Mouse (Mus musculus): ENCODE measurements around the gene Gm49396. TPM values are rescaled to one million over a fixed set of nuclear protein-coding genes. Genes with fewer than 3 reads are reported as not detected.

The Gm49396 gene
- total RNA-seq, 2 experiments from 2014 or later, result 3.7 to 3.9 TPM

DNA sequence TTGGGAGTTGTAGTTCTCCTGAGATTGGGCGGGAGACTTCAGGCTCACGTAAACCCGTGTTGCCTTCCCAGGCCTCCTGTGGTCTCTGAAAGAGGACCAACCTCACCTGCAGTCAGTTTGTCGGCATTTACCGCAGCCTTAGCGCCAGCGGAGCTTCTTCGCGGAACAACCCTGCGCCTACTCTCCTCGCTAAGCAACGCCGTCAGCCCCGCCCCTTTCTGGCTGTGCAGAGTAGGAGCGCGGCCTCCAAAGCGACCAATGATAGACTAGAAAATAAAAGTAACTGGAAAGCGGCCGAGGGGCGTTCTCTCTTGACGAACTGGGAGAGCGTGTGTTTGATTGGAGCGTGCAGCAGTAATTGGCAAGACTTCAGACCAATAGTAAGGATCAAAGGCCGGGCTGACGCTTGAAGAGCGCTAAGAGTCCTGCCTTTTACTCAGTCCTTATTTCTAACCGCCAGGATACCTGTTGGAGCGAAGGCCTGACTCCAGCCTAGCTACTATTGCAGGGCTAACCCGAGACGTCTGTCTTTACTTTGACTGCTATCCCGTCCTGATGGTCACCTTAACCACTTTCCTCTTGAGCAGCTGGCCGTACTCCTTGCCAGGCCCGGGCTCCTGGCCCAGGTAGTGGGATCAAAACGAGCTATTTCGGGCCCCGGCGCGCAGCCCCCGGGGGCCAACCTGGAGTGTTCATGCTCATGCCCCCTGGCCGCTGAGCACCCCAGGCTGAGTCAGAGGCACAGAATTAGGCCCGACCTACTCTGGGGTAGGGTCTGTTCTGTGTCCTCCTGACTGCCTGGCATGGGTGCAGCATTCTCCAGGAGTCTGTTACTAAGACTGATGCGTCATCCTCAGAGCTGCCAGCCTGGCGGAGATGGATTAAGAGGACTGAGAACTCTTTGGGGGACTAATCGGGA is 10.8 kb upstream of the Gm49396 start, which contains the start of the genes Hspb6 and Proser3:
Gene Hspb6 (plus strand): TSS at position 77 of the 919 bp plus-strand sequence.
Gene Proser3 (minus strand): TSS at position 198 of the 919 bp plus-strand sequence.
- peak; percentile 85 for ATAC-seq (replicated peaks; ENCODE audit: poor library complexity)

DNA sequence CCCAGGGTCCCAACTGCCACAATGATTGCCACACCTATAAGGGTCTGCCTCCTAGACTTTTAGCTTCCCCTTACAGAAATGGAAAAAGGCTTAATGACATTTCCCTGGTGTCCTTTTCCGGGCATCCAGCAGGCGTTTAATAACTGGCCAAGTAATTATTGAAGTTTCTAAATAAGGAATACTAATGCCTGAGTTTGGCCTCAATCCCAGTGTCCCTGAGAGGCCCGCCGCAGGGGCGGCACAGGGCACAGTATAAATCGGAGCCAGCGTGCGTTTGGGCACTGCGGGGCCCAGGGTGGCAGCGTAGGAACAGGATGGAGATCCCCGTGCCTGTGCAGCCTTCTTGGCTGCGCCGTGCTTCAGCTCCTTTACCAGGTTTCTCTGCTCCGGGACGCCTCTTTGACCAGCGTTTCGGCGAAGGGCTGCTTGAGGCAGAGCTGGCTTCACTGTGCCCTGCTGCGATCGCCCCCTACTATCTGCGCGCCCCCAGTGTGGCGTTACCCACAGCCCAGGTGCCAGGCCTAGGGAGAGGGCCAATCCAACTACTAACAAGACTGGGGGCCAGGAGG is 10.0 kb upstream of the Gm49396 start:
- 0 out of 2 replicates have a peak, but pooled peaks have one; percentile 15 for ATAC-seq (replicated peaks; ENCODE audit: poor library complexity)

DNA sequence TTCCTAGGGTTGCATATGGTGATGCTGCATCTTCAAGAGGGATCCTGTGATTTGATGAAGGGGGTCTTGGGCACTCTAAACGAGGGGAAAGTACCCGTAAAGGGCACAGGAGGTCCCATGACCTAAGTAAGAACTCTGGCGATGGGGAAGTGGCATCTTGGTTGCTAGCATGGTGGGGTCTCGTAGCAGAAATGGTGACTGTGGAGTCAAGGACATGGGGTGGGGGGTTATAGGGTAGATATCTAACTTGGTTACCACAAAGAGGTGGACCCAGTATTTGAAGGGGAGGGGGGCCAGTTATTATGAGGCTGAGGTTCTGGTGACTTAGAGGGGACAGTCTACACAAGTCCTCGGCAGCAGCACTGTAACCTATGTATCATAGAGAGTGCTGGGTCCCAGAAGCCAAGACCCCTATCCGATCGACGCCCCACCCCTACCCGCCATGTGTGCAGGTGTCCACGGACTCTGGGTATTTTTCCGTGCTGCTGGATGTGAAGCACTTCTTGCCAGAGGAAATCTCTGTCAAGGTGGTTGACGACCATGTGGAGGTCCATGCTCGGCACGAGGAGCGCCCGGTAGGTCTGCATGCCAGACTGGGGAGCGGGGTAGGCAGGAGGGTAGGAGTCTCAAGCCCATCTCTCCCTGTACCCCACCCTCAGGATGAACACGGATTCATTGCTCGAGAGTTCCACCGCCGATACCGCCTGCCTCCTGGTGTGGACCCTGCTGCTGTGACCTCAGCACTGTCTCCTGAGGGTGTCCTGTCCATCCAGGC is 9.1 kb upstream of the Gm49396 start:
- no peak for ATAC-seq (replicated peaks; ENCODE audit: poor library complexity)

DNA sequence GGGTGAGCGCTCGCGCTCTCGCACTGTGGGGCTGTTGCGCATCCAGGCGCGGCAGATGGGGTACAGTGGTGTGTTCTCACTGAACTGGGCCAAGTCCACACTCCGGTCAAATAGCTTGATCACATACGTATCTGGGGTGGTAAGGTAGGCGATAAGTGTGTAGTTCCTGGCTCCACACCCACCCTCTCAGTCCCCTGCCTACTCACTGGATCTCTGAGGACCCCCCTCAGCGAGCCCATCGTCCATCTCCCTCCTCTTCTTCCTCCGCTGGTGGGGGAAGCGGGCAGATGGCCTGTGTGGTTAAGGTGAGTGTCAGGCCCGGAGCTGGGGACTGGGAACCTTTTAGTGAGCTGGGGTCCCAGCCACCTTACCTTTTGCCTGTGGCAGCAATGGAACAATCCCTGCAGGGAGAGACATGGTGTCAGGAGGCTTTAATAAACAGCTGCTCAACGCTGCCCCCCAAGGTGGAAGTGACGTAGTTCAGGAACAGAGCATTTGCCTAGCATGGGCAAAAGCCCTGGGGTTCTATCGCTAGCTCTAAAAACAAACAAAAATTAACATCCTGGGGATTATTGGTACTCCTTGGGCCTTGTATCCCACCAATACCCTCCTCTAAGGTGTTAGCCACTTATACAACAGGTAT is 6.1 kb upstream of the Gm49396 start:
- ATAC-seq (replicated peaks; ENCODE audit: poor library complexity), result no peak

DNA sequence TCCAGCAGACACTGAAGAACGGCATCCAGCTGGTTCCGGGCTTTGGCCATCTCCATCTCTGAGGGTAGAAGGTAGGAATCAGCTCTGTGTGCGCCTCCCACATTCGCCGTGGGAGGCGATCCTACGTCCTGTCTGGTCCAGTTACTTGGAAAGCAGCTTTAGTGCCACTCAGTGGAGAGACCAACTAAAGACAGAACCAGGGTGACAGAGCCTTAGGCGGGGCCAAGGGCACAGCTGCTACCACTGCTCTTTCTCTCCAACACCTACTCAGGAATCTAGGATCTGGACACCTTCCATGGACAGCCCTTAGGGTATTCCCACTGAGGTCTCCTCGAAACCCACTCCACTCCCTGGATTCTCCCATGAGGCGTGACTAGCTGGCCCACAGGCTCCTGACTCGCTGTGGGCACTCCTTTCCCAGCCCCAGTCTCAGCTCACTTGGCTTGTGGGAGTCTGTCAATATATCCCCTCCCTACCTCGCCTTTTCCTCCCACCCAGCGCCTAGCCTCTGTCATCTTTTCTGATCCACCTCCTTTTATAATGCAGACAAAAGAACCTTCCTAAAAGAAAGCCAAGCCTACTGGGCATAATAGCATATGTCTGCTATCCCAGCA is 5.1 kb upstream of the Gm49396 start:
- no peak for ATAC-seq (replicated peaks; ENCODE audit: poor library complexity)

DNA sequence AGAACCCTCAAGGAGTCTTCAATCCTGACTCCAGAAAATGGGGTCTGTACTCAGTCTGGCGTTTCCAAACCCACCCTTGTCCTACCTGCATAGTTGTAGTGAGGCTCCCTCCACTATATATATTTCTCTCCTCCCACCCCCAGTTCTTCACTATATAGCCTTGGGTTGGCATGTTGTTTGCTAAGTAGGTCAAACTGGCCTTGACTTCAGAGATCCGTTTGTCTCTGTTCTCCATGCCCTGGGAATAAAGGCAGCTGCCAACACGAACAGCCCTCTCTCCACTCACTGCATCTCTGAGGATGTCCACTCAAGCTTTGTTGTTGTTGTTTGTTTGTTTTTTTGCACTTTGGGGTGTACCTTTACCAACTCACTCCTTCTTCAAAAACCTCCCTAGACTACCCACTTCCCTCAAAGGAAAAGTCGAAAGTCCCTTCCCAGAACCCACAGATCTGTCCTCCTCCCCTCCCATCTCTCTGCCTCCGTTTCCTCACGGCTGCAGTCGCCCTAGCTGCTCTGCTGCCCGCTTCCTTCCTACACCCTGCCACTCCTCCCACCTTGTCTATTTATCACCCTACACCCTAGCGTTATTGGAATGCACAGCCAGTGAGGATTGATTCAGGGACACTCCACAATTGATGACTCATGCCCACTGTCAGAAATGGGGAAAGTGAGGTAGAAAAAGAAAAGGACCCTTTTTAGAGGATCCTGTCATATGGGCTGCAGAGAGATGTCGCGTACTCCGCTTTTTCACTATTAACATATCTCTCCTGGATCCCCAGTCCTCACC is 4.3 kb upstream of the Gm49396 start:
- peak; percentile 13; the same call in 1 of the 2 replicates for ATAC-seq (replicated peaks; ENCODE audit: poor library complexity)

DNA sequence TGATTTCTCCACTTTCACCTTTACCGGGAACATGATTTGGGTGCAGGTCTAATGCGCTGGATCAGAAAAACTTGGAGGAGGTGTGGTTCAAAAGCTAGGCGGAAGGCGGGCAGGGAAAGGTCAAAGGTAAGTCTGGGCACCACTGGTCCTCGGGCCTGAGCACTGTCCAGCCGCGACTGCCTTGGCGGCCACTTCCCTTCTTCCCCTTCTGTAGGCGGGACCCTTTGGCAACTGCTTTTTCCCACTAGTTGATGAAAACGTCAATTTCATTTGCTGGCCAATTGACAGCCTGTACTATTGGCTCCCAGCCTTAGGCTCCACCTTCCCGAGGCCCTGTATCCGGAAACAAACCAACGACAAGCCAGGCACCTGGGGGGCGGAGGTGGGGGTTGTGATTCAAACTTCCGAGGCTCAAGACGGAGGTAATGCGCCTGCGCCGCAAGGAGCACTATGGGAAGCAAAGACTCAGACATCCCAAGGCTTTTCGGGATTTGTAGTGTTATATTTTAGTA is 3.6 kb upstream of the Gm49396 start, which contains the start of gene Lin37:
Gene Lin37 (minus strand): TSS at position 396 of the 512 bp plus-strand sequence.
- peak; percentile 74 for ATAC-seq (replicated peaks; ENCODE audit: poor library complexity)

DNA sequence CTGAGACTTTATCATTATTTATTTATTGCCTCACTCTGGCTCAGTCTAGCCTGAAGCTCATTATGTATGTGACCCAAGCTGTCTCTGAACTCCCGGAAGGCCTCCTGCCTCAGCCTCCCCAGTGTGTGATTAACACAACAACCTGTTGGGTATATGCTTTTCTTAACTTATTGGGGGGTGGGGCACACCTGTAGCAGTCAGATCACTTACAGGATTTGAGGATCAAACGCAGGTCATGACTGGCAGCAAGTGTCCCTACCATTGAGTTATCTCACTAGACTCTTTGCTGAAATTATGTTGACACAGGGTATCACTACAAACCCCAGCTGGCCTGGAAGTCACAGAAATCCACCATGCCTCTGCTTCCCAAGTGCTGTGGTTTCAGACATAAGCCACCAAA is 2.8 kb upstream of the Gm49396 start:
- no peak for ATAC-seq (replicated peaks; ENCODE audit: poor library complexity)

DNA sequence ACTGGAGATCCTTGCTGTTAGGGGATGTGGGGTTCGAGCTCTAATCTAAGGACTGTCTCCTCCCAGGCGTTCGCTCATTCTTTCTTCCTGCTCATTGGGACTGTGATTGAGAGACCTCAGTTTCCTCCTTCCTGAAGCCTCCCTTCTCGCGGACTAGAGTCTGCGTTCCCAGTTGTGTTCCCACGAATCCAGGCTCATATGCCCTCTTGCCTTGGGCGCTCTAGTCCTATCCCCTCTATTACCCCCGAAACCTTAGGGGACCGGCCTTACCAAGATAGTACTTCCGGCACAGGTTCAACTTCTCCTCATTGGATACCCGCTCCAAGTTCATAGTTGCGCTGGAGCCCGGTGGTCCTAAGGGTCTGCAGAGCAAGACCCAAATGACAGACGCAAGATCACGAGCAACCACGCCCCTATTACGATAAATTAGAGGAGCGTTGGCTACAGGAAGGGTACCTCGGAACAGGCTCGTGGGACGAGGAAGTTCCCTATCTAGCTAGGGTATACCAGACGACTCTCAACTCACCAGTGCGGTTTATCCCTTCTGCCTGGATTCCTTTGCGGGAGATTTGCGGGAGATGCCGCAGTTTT is 523 bp upstream of the Gm49396 start:
- ATAC-seq (replicated peaks; ENCODE audit: poor library complexity), result peak; percentile 6; the same call in 1 of the 2 replicates

DNA sequence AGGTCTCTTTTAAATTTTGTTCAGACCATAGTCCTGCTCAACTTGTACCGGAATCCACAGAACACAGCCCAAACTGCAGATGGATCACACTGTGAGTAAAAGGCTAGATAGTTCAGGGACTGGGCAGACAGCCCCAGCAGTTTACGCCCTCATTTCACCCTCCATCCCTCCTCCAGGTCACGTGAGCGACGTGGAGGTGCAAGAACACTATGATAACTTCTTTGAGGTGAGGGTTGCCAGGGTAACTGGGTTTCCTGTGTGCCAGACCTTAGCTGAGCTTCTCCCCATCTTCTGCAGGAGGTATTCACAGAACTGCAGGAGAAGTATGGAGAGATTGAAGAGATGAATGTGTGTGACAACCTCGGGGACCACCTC is 749 bp downstream of the Gm49396 start:
- 0 out of 2 replicates have a peak, but pooled peaks have one; percentile 1 for ATAC-seq (replicated peaks; ENCODE audit: poor library complexity)

DNA sequence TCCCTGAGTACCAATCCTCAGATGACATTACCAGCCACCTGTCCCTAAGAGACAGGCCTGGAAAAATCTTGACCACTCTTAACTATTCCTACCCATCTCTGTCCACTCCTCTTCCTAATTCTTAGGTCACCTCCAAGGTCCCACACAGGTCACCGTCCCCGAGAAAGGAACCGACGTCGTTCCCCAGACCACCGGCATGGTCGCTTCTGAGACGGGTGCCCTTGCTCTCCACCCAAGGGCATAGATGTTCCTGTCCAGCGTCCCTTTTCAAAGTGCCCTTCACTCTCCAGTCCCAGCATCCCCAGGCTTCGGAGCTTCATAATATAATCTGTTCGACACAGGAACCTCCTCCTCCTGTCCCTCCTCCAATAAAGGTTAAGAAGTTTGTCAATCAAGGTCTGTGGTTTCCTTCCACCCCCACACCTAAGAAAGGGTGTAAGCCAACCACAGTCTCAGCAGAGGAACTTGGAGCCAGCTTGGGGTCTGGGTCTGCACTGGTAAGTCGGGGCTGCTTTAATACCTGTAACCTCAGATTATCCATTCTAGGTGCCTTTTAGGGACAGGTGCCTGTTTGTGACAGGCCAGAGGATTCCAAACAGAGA is 1.9 kb downstream of the Gm49396 start, which contains the start of gene Igflr1:
Gene Igflr1 (plus strand): TSS at position 458 of the 602 bp plus-strand sequence.
- no peak for ATAC-seq (replicated peaks; ENCODE audit: poor library complexity)

DNA sequence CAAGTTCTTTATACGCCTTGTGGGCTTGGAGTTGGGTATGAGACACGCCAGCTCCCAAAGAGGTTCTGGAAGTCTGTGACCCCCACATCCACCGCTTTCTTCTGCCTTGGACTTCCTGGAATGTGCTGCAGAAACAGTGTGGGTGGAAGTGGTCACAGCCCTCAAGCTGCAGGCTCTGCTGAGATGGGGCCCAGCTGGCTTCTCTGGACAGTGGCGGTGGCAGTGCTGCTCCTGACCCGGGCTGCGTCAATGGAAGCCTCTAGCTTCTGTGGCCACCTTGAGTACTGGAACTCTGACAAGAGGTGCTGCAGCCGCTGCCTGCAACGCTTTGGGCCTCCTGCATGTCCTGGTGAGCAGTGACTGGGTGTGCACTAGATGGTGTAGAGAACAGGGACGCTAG is 2.9 kb downstream of the Gm49396 start:
- no peak for ATAC-seq (replicated peaks; ENCODE audit: poor library complexity)

DNA sequence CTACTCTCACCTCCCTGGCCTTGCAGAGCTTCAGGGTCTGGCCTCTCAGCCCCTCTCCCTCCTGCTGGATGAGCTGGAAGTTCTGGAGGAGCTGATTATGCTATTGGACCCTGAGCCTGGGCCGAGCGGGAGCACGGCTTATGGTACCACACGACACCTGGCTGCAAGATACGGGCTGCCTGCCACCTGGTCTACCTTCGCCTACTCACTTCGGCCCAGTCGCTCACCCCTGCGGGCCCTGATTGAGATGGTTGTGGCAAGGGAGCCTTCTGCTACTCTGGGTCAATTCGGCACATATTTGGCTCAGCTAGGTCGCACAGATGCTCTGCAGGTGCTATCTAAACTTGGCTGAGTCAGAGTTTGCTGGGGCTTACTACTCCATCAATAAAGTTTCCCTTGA is 4.4 kb downstream of the Gm49396 start:
- no peak for ATAC-seq (replicated peaks; ENCODE audit: poor library complexity)

DNA sequence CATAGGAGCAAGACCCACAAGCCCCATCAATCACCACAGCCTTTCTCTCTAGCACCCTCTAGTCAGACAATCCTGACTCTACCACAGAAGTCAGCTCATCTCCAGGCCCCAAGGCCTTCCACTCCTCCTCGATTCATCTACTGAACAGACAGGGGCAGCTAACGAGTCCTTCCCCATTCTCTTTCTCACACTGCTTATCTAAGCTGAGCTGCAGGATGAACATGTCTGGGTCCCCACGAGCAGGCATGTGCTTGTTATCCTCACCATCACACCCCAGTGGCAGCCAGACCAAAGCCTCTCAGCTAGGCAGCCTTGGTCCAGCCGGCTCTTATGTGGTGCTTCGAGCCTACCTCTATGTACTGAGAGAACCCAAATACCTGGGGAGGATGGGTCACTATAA is 9.2 kb downstream of the Gm49396 start:
- ATAC-seq (replicated peaks; ENCODE audit: poor library complexity), result peak; percentile 52

DNA sequence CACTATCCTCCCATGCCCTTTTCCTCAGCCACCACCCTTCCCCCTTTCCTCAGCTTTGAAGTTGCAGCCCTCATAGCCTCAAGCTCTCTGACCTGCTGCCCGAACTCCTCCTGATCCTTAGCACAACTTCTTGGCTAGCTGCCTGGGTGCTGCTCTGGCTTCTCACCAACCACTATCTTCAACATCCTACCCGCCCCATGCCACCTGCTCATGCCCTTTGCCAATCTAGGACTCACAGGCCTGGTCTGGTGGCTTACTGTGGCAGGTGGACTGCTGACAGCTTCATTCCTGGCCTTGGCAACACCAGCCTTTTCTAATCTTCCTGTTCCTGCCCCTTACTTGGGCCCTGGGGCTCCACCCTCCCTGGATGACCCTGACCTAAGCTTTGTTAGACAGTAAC is 9.8 kb downstream of the Gm49396 start:
- ATAC-seq (replicated peaks; ENCODE audit: poor library complexity), result peak; percentile 91

DNA sequence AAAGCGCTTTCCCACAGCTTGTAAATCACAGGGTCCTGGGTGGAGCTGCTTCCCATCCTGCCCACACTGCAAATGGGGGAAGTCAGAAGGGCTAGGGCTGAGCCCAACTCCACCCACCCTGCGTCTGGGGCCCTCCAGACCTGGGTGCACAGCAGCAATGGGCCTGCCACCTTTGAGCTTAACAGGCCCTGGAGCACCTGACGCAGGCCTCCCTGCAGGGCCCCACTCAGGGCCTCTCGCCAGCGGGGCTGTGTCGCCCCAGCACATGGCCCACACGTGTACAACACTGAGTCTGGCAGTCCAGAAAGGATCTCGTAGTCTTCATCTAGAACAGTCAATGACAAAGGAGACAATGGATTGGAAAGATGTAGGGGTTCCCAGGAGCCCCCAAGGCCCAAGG is 16.8 kb downstream of the Gm49396 start:
- no peak for ATAC-seq (replicated peaks; ENCODE audit: poor library complexity)

DNA sequence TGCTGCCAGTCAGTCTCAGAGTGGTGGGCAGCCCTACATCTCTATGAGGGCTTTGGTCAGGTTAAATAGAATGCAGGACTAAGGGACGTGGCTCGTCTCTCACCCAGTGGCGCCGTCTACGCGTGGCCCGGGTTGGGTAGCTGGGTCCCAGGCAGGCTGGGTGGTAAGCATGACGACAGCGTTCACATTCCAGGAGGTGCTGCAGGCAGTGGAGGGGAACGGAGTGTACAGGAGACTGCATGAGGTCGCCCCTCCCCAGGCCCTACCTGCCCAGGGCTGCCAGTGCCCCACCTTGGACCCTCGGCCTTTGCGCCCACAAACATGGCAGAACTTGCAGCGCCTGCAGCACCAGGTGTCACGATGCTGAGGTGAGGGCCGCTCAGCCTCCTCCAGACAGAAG is 18.4 kb downstream of the Gm49396 start:
- no peak for ATAC-seq (replicated peaks; ENCODE audit: poor library complexity)

DNA sequence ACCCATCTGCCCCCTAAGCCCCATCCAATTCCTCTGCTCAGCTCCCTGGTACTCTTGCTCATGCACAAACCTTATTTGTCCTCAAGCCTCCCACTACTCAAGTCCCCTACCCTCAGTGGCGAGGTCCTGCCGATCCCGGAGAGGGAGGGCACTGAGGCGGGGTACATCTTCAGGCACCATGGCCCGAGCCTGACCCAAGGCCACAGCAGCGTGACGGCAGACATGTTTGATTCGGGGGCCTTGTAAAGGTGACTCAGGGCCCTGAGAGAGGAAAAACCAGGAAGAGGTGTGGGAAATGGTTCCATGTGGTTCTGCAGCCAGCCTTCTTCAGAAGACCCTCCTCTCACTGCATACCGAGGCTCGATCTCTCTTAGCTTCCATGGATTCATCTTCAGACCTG is 21.2 kb downstream of the Gm49396 start:
- no peak for ATAC-seq (replicated peaks; ENCODE audit: poor library complexity)
